Mouse (Mus musculus) CD8-positive naive resting alpha-beta T cell, adult 2 months (primary cell): ENCODE results near the gene Six5.

ENCODE experiments used
- DNase-seq, 2 experiments: peaks; one replicate each; pipeline ENCODE4 v3.0.0; 2022; ENCODE audit warnings: low read depth in 2 of 2, low spot score in 2 of 2

Gene Six5

DNA sequence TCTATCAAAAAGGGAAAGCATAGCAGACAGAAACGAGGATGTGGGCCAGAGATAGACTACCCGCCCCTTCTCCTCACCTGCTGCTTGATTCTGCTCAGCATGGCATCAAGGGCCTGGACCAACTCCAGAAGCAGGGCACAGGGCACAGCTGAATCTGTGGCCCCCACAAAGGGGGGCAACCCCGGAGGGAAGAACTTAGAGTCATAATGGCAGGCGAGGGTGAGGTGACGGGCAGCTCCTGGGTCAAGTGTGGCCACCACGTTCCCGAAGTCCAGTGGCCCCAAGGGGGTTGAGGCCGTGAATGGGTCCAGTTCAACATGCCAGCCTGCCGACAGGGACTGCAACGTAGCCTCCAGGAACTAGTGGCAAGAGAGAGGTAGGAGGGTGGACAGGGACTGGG is 52.4 kb downstream of the Six5 start:
- no peak for DNase-seq

DNA sequence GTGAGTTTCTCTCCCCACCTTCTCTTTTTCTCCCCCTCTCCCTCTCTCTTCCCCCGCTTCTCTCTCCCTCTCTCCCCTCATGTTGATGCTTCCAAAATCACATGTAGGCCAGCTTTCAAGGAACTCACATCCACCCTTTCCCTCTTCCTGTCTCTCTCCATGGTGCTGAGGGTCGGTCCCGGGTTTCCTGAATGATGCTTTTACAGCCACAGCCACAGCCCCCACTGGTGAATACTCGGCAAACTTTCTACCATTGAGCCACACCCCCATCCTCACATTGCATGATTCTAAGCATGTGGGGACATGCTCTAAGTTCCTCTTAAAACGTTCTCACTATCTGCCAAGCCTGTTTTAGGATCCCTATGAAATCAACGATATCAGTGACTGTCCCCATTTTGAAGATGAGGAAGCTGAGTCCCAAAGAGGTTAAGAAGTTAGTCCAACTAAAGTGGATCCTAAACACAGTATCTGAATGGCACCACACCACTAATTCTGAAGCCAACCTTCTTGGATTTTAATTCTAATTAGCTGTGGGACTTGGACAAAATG is 53.2 kb downstream of the Six5 start:
- no peak for DNase-seq
